Mouse (Mus musculus): Measurements from ENCODE around the gene Slc12a6. TPM values are rescaled to one million over a fixed set of nuclear protein-coding genes. Genes with fewer than 3 reads are reported as not detected.

Gene Slc12a6
- polyA plus RNA-seq, 1 experiment from 2014 or later = 9.3 TPM

DNA sequence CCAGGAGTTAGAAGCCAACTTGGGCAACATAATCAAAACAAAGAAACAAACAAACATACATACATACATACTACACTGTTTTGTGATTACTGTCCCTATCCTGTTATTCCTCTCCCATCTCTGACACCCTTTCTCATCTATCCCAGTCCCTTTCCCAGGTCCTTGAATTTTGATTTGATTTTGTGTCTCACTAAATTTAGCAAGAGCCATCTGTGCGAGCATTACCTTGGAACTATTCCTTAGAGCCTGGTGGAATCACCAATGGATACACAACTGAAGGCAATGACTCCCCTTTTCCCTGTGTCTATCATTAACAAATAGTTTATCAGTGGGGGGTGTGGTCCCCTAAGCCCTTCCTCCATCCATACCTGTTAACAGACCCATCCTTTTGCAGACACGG lies 27.2 kb downstream of the Slc12a6 start:
- Histone ChIP-seq H3K4me3 (no peak overlapping the region), H3K9ac (no peak overlapping the region), H3K27ac (no peak overlapping the region), H3K4me2 (no peak overlapping the region), H3K27me3 (no peaks in the 10 kb centered on the region), H3K9me3 (no peaks in the 10 kb centered on the region), H3K36me3 (no peaks in the 10 kb centered on the region), H3K4me1 (no peaks in the 10 kb centered on the region)
- WGBS = 85% methylated on average over 2 of the region's 2 CpGs
- ATAC-seq (ENCODE audit: borderline replicate concordance, extremely low read depth, low FRiP score, low TSS enrichment) = no peak

DNA sequence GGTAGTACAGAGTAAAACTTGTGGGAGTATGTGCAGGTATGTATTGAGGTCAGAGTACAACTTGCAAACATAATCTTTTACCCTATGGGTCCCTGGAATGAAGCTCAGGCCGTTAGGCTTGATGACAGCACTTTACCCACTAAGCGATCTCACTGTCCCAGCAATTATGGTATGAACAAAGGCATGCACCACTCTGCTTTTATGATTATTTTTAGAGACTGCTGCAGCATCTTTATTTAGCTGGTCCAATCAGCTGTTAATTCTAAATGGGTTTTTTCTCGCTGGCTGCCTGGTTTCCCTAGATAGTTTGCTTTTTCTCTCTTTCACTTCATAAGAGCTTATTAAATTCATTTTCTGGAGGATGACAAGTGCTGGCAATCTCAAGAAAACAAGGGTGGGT lies 30.6 kb downstream of the Slc12a6 start:
- Histone ChIP-seq H3K36me3 (no peaks in the 10 kb centered on the region), H3K4me1 (no peaks in the 10 kb centered on the region), H3K27me3 (no peaks in the 10 kb centered on the region), H3K4me2 (no peak overlapping the region), H3K9ac (no peak overlapping the region), H3K9me3 (no peaks in the 10 kb centered on the region), H3K4me3 (no peak overlapping the region), H3K27ac (no peak overlapping the region)
- 77% methylated on average over 3 of the region's 3 CpGs for WGBS
- no peak for ATAC-seq (ENCODE audit: borderline replicate concordance, extremely low read depth, low FRiP score, low TSS enrichment)

DNA sequence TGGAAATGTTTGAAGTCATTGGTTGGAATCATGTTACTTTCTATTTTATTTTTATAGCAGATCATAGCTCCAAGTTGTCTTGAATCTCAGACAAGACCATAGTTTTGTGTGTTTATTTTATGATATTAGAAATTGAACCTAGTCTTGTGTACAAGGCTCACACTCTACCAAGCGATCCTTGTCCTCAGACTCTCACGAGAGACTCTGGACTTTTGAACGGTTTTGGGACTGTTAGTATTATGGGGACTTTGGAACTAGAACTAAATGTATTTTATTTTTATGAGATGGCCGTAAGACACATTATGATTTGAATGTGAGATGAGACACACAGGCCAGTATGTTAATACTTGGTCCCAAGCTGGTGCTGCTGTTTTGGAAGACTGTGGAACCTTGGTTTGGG lies 32.6 kb downstream of the Slc12a6 start:
- Histone ChIP-seq H3K4me1 (no peaks in the 10 kb centered on the region), H3K9me3 (no peaks in the 10 kb centered on the region), H3K36me3 (no peaks in the 10 kb centered on the region), H3K9ac (no peak overlapping the region), H3K27ac (no peak overlapping the region), H3K4me3 (no peak overlapping the region), H3K4me2 (no peak overlapping the region), H3K27me3 (no peaks in the 10 kb centered on the region)
- WGBS = 85% methylated on average over 4 of the region's 4 CpGs
- ATAC-seq (ENCODE audit: borderline replicate concordance, extremely low read depth, low FRiP score, low TSS enrichment) = no peak

DNA sequence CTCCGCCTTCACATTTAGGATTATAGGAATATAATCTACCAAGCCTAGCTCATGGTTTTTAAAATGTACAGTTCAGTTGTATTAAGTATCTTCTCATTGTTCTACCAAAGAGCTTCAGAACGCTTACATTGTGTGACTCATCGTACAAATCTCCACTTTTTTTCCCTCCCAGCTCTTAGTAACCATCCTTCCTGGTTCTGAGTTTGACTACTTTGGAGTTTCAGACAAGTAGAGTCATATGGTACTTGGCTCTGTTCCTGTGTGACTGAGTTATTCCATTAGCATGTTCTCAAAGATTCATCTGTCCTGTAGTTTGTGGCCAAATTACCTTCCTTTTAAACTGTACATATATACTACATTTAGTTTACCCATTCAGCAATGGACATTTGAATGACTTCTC lies 43.0 kb downstream of the Slc12a6 start:
- no peak for ATAC-seq (ENCODE audit: borderline replicate concordance, extremely low read depth, low FRiP score, low TSS enrichment)
- Histone ChIP-seq H3K9me3 (no peaks in the 10 kb centered on the region), H3K36me3 (no peaks in the 10 kb centered on the region), H3K4me3 (no peak overlapping the region), H3K4me1 (0 out of 2 replicates have a peak, but pooled peaks cover 6% of the 10 kb centered on the region), H3K27ac (no peak overlapping the region), H3K27me3 (no peaks in the 10 kb centered on the region), H3K4me2 (no peak overlapping the region), H3K9ac (no peak overlapping the region)
- 79% methylated on average over 3 of the region's 3 CpGs for WGBS

DNA sequence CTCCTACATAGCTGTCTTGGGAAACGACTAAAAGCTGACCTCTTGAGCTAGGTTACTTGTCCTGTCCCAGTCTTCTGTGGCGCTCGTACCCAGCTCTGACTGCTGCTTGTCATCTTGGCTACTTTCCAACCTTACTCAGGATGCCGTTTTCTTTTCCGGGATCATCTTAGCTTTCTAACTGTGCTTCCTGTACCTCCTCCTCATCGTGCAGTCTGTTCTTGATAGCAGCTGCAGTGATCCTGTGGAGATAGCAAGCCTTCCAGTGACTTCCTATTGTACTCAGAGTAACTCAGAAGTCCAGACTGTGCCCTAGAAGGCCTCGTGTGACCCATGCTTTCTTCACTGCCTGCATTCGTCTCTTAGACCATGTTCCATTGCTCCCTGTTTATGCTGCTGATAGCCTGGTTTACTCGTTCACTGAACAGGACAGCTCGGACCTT lies 43.6 kb downstream of the Slc12a6 start:
- Histone ChIP-seq H3K36me3 (no peaks in the 10 kb centered on the region), H3K27ac (no peak overlapping the region), H3K27me3 (no peaks in the 10 kb centered on the region), H3K9ac (no peak overlapping the region), H3K4me2 (no peak overlapping the region), H3K4me3 (no peak overlapping the region), H3K9me3 (no peaks in the 10 kb centered on the region), H3K4me1 (0 out of 2 replicates have a peak, but pooled peaks cover 6% of the 10 kb centered on the region)
- 42% methylated on average over 10 of the region's 10 CpGs for WGBS
- no peak for ATAC-seq (ENCODE audit: borderline replicate concordance, extremely low read depth, low FRiP score, low TSS enrichment)

DNA sequence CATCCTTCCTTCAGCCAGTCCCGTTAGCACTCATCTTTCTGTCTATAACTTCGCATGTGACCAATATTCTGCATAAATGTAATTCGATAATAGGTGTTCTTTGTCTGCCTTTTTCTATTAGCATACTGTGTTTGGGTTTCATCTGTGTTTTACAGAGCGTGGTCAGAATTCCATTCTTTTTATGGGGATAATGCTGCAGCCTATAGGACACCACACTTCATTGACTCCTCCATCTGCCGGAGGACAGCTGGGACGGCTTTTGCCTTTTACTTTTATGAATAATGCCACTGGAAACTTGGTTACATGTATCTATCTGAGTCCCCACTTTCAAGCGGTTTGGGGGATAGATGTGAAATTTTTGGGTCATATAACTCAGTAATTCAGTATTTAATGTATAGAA lies 50.0 kb downstream of the Slc12a6 start:
- Histone ChIP-seq H3K27me3 (no peaks in the 10 kb centered on the region), H3K9ac (no peak overlapping the region), H3K36me3 (no peaks in the 10 kb centered on the region), H3K9me3 (no peaks in the 10 kb centered on the region), H3K4me1 (no peaks in the 10 kb centered on the region), H3K27ac (no peak overlapping the region), H3K4me2 (no peak overlapping the region), H3K4me3 (no peak overlapping the region)
- 86% methylated on average over 7 of the region's 7 CpGs for WGBS
- no peak for ATAC-seq (ENCODE audit: borderline replicate concordance, extremely low read depth, low FRiP score, low TSS enrichment)

DNA sequence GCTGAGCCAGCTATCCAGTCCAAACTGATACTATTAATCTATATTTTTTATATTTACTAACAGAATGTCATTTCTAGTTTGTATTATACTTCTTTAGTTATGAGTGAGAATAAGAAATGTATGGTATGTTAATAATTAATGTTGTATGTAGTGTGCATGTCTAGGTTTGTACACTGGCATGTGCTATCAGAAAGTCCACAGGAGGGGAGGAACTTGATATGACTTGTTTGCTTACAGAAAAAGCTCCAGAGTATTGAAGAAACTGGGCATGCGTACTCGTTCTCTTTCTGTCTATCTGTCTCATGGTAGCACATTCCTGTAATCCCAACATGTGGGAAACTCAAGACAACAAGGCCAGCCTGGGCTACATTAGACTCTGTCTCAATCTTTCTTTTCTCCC lies 52.6 kb downstream of the Slc12a6 start:
- WGBS = 82% methylated on average over 2 of the region's 2 CpGs
- no peak overlapping the region for H3K27ac ChIP-seq
- ATAC-seq (ENCODE audit: borderline replicate concordance, extremely low read depth, low FRiP score, low TSS enrichment) = no peak

DNA sequence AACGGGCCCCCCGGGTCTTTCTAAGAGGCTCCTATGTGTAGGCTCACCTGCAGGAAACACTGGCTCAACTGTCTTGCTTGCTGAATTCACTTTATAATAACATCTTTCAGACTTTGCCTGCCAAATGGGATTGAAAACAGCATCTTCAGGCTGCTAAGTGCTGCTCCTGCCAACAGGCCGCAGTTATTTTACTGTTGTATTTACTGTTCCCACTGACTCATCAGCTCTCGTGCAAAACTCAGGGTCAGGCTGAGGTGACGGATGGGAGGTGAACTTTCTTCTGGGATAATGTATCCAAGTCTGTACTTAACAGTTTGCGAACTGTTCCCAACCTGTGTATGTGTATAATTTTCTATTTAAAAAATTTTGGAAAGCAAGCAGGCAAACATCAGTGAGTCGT lies 53.3 kb downstream of the Slc12a6 start:
- Histone ChIP-seq H3K9me3 (no peaks in the 10 kb centered on the region), H3K4me2 (no peak overlapping the region), H3K27me3 (no peaks in the 10 kb centered on the region), H3K27ac (no peak overlapping the region), H3K36me3 (no peaks in the 10 kb centered on the region), H3K4me1 (no peaks in the 10 kb centered on the region), H3K4me3 (no peak overlapping the region), H3K9ac (no peak overlapping the region)
- no peak for ATAC-seq (ENCODE audit: borderline replicate concordance, extremely low read depth, low FRiP score, low TSS enrichment)
- WGBS = 71% methylated on average over 7 of the region's 7 CpGs

More for the DNA sequence above, 52.6 kb downstream of the Slc12a6 start:
- no peaks in the 10 kb centered on the region for H3K9me3 ChIP-seq
- H3K4me3 ChIP-seq = no peak overlapping the region
- H3K4me1 ChIP-seq = no peaks in the 10 kb centered on the region
- H3K9ac ChIP-seq = no peak overlapping the region
- H3K36me3 ChIP-seq = no peaks in the 10 kb centered on the region
- no peak overlapping the region for H3K4me2 ChIP-seq
- no peaks in the 10 kb centered on the region for H3K27me3 ChIP-seq

DNA sequence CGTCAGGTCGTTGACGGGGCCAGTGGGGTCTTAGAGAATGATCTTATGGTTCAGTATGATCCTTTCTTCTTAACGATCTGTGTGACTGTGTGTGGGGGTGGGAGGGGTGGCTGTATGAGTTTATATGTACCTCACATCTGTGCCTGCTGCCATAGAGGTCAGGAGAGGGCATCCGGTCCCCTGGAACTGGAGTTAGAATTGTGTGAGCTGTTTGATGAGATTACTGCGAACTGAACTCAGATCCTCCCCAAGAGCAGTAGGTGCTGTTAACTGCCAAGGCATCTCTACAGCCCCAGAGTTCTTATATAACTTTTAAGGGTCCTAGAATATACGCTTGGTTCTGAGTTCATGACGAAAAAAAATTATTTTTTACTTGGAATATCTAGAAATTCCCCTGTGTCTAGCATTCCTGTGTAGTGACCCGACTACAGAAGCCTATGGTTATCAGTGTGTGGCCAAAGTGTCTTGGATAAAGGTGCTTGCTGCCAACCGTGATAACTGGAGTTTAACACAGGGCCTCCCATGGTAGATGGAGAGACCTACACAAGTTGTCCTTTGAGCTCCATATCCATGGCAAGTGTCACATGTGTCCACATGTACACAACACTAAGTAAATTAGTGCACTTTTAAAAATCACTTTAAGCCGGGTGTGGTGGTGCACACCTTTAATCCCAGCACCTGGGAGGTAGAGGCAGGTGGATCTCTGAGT lies 62.6 kb downstream of the Slc12a6 start:
- no peak for ATAC-seq (ENCODE audit: borderline replicate concordance, extremely low read depth, low FRiP score, low TSS enrichment)
- H3K27me3 ChIP-seq = no peaks in the 10 kb centered on the region
- H3K4me1 ChIP-seq = no peaks in the 10 kb centered on the region
- WGBS = 83% methylated on average over 11 of the region's 11 CpGs
- no peak overlapping the region for H3K4me3 ChIP-seq
- H3K36me3 ChIP-seq = no peaks in the 10 kb centered on the region
- no peaks in the 10 kb centered on the region for H3K9me3 ChIP-seq
- H3K4me2 ChIP-seq = no peak overlapping the region
- no peak overlapping the region for H3K27ac ChIP-seq
- no peak overlapping the region for H3K9ac ChIP-seq

DNA sequence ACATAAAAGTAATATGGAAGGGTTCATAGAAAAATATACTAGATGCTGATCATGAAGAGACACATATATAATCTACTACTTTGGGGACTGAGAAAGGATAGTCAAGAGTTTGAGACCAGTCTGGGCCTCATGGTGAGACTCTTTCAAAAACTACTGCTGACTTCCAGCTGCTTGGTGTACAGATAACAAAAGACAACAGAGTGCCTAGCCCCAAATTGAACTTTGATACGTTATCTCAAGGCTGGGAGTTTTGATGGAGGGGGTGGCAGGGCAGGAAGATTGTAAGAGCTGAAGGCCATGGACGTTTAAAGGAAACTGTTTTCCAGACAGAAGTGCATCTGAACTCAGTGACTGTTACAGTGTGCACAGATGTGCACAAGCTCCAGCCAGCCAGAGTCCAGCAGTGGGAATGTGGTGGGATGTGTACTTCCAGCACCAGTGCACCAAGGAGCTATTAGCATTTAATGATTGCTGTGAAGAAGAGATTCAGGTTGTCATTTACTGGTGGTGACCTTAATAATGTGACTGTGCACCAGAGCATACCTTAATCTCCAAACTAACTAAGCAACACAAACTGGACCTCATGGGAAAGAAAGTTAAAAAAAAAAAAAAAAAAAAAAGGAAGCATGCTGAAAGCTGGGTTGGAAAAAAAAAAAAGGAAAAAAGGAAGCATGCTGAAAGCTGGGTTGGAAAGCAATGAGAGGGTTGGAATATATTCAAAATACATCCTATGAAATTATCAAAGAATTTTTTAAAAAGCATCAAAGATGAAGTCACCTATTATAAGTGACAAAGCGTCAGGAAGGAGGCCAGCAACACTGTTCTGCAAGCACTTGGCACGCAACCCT lies 66.7 kb downstream of the Slc12a6 start:
- H3K27me3 ChIP-seq = no peaks in the 10 kb centered on the region
- H3K9ac ChIP-seq = no peak overlapping the region
- H3K4me1 ChIP-seq = no peaks in the 10 kb centered on the region
- no peak overlapping the region for H3K27ac ChIP-seq
- 40% methylated on average over 4 of the region's 4 CpGs for WGBS
- no peaks in the 10 kb centered on the region for H3K9me3 ChIP-seq
- ATAC-seq (ENCODE audit: borderline replicate concordance, extremely low read depth, low FRiP score, low TSS enrichment) = no peak
- no peak overlapping the region for H3K4me2 ChIP-seq
- 0 out of 2 replicates have a peak, but pooled peaks cover 7% of the 10 kb centered on the region for H3K36me3 ChIP-seq
- H3K4me3 ChIP-seq = no peak overlapping the region

DNA sequence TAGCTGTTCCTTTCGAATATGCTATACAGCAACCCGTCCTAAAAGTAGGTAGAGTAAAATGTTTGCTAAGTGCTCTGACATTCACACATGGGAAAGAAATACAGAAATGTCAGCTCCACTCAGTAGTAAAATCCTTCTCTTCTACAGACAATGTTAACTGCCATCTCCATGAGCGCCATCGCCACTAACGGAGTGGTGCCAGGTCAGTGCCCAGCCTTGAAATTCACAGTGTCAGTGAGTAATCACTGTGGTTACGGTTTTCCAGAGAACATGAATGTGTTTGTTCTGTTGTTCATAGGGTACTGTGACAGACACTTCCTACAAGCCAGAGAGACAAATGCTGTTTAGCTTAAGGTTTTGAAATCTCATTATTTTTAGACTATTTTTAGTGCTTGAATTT lies 71.6 kb downstream of the Slc12a6 start:
- no peak overlapping the region for H3K4me2 ChIP-seq
- H3K9me3 ChIP-seq = no peaks in the 10 kb centered on the region
- H3K4me3 ChIP-seq = no peak overlapping the region
- no peak overlapping the region for H3K9ac ChIP-seq
- WGBS = 89% methylated on average over 6 of the region's 6 CpGs
- no peak overlapping the region for H3K27ac ChIP-seq
- no peak for ATAC-seq (ENCODE audit: borderline replicate concordance, extremely low read depth, low FRiP score, low TSS enrichment)
- H3K4me1 ChIP-seq = no peaks in the 10 kb centered on the region
- H3K36me3 ChIP-seq = peaks cover 22% of the 10 kb centered on the region; the same call in 1 of the 2 replicates
- H3K27me3 ChIP-seq = no peaks in the 10 kb centered on the region

DNA sequence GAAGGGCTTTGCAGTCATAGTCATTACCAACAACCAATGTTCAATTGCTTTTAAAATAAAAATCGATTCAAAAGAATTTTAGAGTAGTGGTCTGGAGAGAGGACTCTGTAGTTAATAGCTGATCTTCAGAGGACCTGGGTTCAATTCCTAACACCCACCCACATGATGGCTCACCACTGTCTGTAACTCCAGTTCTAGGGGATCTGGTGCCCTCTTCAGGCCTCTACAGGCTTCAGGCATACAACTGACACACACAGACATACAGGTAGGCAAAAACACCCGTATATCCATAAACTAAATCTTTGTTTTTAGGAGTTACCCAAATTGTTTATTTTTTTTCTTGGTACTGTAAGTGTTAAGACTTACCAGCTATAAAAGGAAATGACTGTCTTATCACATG lies 74.1 kb downstream of the Slc12a6 start:
- no peak overlapping the region for H3K4me2 ChIP-seq
- H3K4me3 ChIP-seq = no peak overlapping the region
- no peak for ATAC-seq (ENCODE audit: borderline replicate concordance, extremely low read depth, low FRiP score, low TSS enrichment)
- no peak overlapping the region for H3K27ac ChIP-seq
- no peaks in the 10 kb centered on the region for H3K27me3 ChIP-seq
- H3K9me3 ChIP-seq = no peaks in the 10 kb centered on the region
- H3K9ac ChIP-seq = no peak overlapping the region
- 72% methylated on average over 2 of the region's 2 CpGs for WGBS
- no peaks in the 10 kb centered on the region for H3K4me1 ChIP-seq
- H3K36me3 ChIP-seq = peaks cover 22% of the 10 kb centered on the region; the same call in 1 of the 2 replicates
